ENCODE assay signal across 8 mouse cellular contexts in the genomic region with DNA sequence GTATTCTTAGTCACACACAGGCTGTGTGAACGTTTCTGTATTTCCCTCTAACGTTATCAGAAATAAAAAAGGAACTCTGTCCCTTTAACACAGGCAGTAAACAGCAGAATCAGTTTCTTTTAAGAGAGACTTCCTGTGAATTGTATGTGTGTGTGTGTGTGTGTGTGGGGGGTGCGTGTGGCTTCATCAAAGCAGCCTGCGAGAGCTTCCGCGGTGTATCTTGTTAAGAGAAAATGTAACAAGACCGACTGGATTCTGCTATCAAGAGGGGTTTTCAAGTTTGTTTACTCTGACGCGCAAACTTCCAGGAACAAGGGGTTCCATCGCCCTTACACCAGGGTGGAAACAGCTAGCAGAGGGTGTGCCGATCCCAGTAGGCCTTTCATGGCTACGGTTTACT.
DNase-seq lines count a peak whose midpoint lies in the region; ATAC-seq and TF ChIP-seq lines count a peak whose summit lies in the region.

No protein-coding gene starts in this region.

- no peak; the same call in 1 of the 2 replicates for ATAC-seq in intestine, embryonic 16.5 days

- peaks cover 5% of the 10 kb centered on the region; the same call in 1 of the 2 replicates for H3K4me1 ChIP-seq in liver, adult 2 months (ENCODE audit: control insufficient read depth, insufficient read depth, low read length)
- H3K4me1 ChIP-seq in intestine, embryonic 16.5 days (ENCODE audit: control insufficient read depth, insufficient read depth, low read length), result peaks cover 18% of the 10 kb centered on the region

- no peaks in the 10 kb centered on the region for H3K36me3 ChIP-seq in liver, adult 2 months (ENCODE audit: control insufficient read depth, insufficient read depth, low read length)
- H3K36me3 ChIP-seq in intestine, embryonic 16.5 days (ENCODE audit: control insufficient read depth, insufficient read depth, low read length), result peaks cover 3% of the 10 kb centered on the region; the same call in 1 of the 2 replicates

- H3K9ac ChIP-seq in liver, adult 2 months (ENCODE audit: low read depth, low read length), result peak overlapping the region; percentile 30; the same call in 1 of the 2 replicates
- H3K9ac ChIP-seq in intestine, embryonic 16.5 days (ENCODE audit: low read depth, low read length), result peak overlapping the region; percentile 45

- no peak overlapping the region for H3K27ac ChIP-seq in liver, adult 2 months (replicated peaks; ENCODE audit: insufficient read depth, low read depth, low read length)
- H3K27ac ChIP-seq in intestine, embryonic 16.5 days (ENCODE audit: low read length), result peak overlapping the region; percentile 82

- no peaks in the 10 kb centered on the region for H3K27me3 ChIP-seq in liver, adult 2 months (ENCODE audit: control insufficient read depth, insufficient read depth, low read length)
- no peaks in the 10 kb centered on the region for H3K27me3 ChIP-seq in intestine, embryonic 16.5 days (replicated peaks; ENCODE audit: control insufficient read depth, insufficient read depth, low read length)

- no peak overlapping the region for H3K4me3 ChIP-seq in liver, adult 2 months (ENCODE audit: insufficient read depth, low read depth, low read length)
- H3K4me3 ChIP-seq in intestine, embryonic 16.5 days (ENCODE audit: low read length), result peak overlapping the region; percentile 5

- WGBS in liver, adult 2 months, result 32% methylated on average over 12 of the region's 12 CpGs
- 13% methylated on average over 12 of the region's 12 CpGs for WGBS in intestine, embryonic 16.5 days

- no peak for TF ChIP-seq POLR2A in liver, adult 2 months (IDR thresholded peaks at IDR 0.05; ENCODE audit: extremely low read depth, insufficient read depth, low read length)

- DNase-seq in liver, adult 2 months (ENCODE audit: extremely low read depth, low read depth, low spot score), result peak; percentile 19
- DNase-seq in liver (no peak), MN1 (ENCODE audit: low spot score) (no peak), adipocyte (ENCODE audit: low spot score) (no peak)
- peak; percentile 42 to 45 for DNase-seq in lung, postnatal 4 days
- DNase-seq in thymus, postnatal 4 days, result peak; percentile 71
- DNase-seq in urinary bladder, postnatal 36 days (ENCODE audit: low spot score in 2 of 2), result no peak

- H3K9me3 ChIP-seq in intestine, embryonic 16.5 days (ENCODE audit: control insufficient read depth, low read length), result no peaks in the 10 kb centered on the region

- peak overlapping the region; percentile 43 for H3K4me2 ChIP-seq in intestine, embryonic 16.5 days (ENCODE audit: low read depth, low read length)

- TF ChIP-seq CTCF in liver, adult 2 months (IDR thresholded peaks at IDR 0.05; ENCODE audit: low read depth, low read length), result no peak

- no peaks in the 10 kb centered on the region for H3K79me2 ChIP-seq in liver, adult 2 months (ENCODE audit: control insufficient read depth, insufficient read depth, low read length)

Comparison
In these comparisons a context has a peak if more than half of its experiments do, and no peak if none do; other contexts are left out.
1. DNase-seq: peak in liver, adult 2 months (single experiment), lung, postnatal 4 days (2 of 2) and thymus, postnatal 4 days (single experiment); none in liver (single experiment), urinary bladder, postnatal 36 days (0 of 2), MN1 (single experiment) and adipocyte (single experiment).